Mouse (Mus musculus) thymus, postnatal 25 days (tissue): Measurements from ENCODE around the gene Dcaf12.
A peak's percentile ranks its signal among the peaks of the same experiment; 100 is the strongest.

Source experiments
- DNase-seq: peaks from one replicate; pipeline ENCODE4 v3.0.0; 2022

Dcaf12 gene

GRCm38 (mm10) chr4:41307406-41307805, 7.3 kb downstream of the Dcaf12 start:
- no peak for DNase-seq

GRCm38 (mm10) chr4:41304302-41304701, 10.4 kb downstream of the Dcaf12 start:
- DNase-seq: peak; percentile 16

GRCm38 (mm10) chr4:41303671-41304070, 11.0 kb downstream of the Dcaf12 start:
- no peak for DNase-seq

GRCm38 (mm10) chr4:41298976-41299375, 15.7 kb downstream of the Dcaf12 start:
- no peak for DNase-seq

- DNase-seq: no peak
Observed at GRCm38 (mm10) chr4:41295960-41296359, 18.7 kb downstream of the Dcaf12 start.

GRCm38 (mm10) chr4:41295507-41295906, 19.2 kb downstream of the Dcaf12 start:
- DNase-seq: no peak

GRCm38 (mm10) chr4:41293907-41294306, 20.8 kb downstream of the Dcaf12 start:
- no peak for DNase-seq

GRCm38 (mm10) chr4:41289802-41290201, 24.9 kb downstream of the Dcaf12 start:
- no peak for DNase-seq

GRCm38 (mm10) chr4:41286420-41286819, 28.3 kb downstream of the Dcaf12 start:
- peak; percentile 34 for DNase-seq

- DNase-seq: no peak
Observed at GRCm38 (mm10) chr4:41284087-41284486, 30.6 kb downstream of the Dcaf12 start.

GRCm38 (mm10) chr4:41275927-41276326, 38.8 kb downstream of the Dcaf12 start:
- DNase-seq: no peak

GRCm38 (mm10) chr4:41274980-41275850, 39.5 kb downstream of the Dcaf12 start, which contains the start of gene Ubap2:
Gene Ubap2 (minus strand): TSS chr4:41275144.
- DNase-seq: peak; percentile 96

GRCm38 (mm10) chr4:41274377-41274979, 40.2 kb downstream of the Dcaf12 start:
- DNase-seq: no peak

- no peak for DNase-seq
Observed at GRCm38 (mm10) chr4:41268133-41268532, 46.6 kb downstream of the Dcaf12 start.

- DNase-seq: no peak
Observed at GRCm38 (mm10) chr4:41266350-41266749, 48.3 kb downstream of the Dcaf12 start.

- DNase-seq: no peak
Observed at GRCm38 (mm10) chr4:41260691-41261090, 54.0 kb downstream of the Dcaf12 start.

GRCm38 (mm10) chr4:41259019-41259418, 55.7 kb downstream of the Dcaf12 start:
- no peak for DNase-seq

GRCm38 (mm10) chr4:41257752-41258151, 56.9 kb downstream of the Dcaf12 start:
- DNase-seq: no peak

- no peak for DNase-seq
Observed at GRCm38 (mm10) chr4:41255564-41256210, 59.0 kb downstream of the Dcaf12 start.

- DNase-seq: no peak
Observed at GRCm38 (mm10) chr4:41253756-41254155, 60.9 kb downstream of the Dcaf12 start.

GRCm38 (mm10) chr4:41245408-41245807, 69.3 kb downstream of the Dcaf12 start:
- no peak for DNase-seq
